Mouse (Mus musculus): ENCODE measurements at regions not wholly inside any gene's neighbourhood (a gene's known extent, or its start where the extent isn't known, plus 50 kb on each side); places are given as distances from the start of the nearest gene placed in this dataset.

DNA sequence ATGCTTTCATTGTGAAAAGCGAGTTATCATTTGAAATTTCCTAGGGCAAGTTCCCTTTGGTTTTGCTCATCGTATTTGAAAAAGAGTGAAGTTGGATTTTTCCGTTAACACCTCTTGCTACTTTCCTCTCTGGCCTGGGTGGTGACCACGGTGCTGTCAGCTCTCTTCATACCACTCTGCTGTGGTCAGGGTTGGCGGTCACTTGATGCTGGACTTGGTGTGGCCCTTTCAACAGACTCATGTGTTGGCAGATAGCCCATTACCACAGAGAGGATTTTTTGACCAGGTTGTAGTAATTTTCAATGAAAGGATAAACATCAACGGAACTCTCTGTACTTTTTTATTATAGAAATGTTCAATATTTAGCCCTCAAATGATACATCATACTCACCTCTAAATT lies 354.3 kb upstream of the Pik3r1 start:
- H3K27me3 ChIP-seq (ENCODE audit: insufficient read depth, low read length): no peaks in the 10 kb centered on the region
- no peaks in the 10 kb centered on the region for H3K36me3 ChIP-seq (ENCODE audit: insufficient read depth)
- no peak overlapping the region for H3K9ac ChIP-seq
- H3K4me1 ChIP-seq (ENCODE audit: insufficient read depth): no peaks in the 10 kb centered on the region
- H3K4me2 ChIP-seq: no peak overlapping the region
- H3K9me3 ChIP-seq (ENCODE audit: low read depth, low read length): no peaks in the 10 kb centered on the region
- no peak overlapping the region for H3K4me3 ChIP-seq (ENCODE audit: low read depth, low read length)
- DNase-seq (no peak), ATAC-seq (ENCODE audit: insufficient read depth) (no peak)
- TF ChIP-seq CTCF (IDR thresholded peaks at IDR 0.05; ENCODE audit: low read depth): no peak
- 87% methylated on average over 6 of the region's 6 CpGs for WGBS
- no peak overlapping the region for H3K27ac ChIP-seq (ENCODE audit: low read depth)

- ATAC-seq (ENCODE audit: insufficient read depth): no peak
- H3K4me3 ChIP-seq (ENCODE audit: low read depth, low read length): no peak overlapping the region
- TF ChIP-seq CTCF (IDR thresholded peaks at IDR 0.05; ENCODE audit: low read depth): no peak
- H3K4me2 ChIP-seq: no peak overlapping the region
- WGBS: 76% methylated on average over 4 of the region's 4 CpGs
- no peaks in the 10 kb centered on the region for H3K27me3 ChIP-seq (ENCODE audit: insufficient read depth, low read length)
- no peaks in the 10 kb centered on the region for H3K4me1 ChIP-seq (ENCODE audit: insufficient read depth)
- no peaks in the 10 kb centered on the region for H3K9me3 ChIP-seq (ENCODE audit: low read depth, low read length)
- DNase-seq: no peak
- H3K27ac ChIP-seq (ENCODE audit: low read depth): no peak overlapping the region
- no peaks in the 10 kb centered on the region for H3K36me3 ChIP-seq (ENCODE audit: insufficient read depth)
- no peak overlapping the region for H3K9ac ChIP-seq
Observed at GRCm38 (mm10) chr13:102127933-102128430, 360.0 kb upstream of the Pik3r1 start.

GRCm38 (mm10) chr13:102131459-102131858 lies 363.4 kb upstream of the Pik3r1 start:
- Histone ChIP-seq H3K27me3 (ENCODE audit: insufficient read depth, low read length) (no peaks in the 10 kb centered on the region), H3K27ac (ENCODE audit: low read depth) (no peak overlapping the region), H3K36me3 (ENCODE audit: insufficient read depth) (no peaks in the 10 kb centered on the region), H3K9ac (no peak overlapping the region), H3K4me3 (ENCODE audit: low read depth, low read length) (no peak overlapping the region), H3K9me3 (ENCODE audit: low read depth, low read length) (no peaks in the 10 kb centered on the region), H3K4me1 (ENCODE audit: insufficient read depth) (no peaks in the 10 kb centered on the region), H3K4me2 (no peak overlapping the region)
- no peak for DNase-seq
- 91% methylated on average over 2 of the region's 2 CpGs for WGBS
- ATAC-seq (ENCODE audit: insufficient read depth): no peak
- no peak for TF ChIP-seq CTCF (IDR thresholded peaks at IDR 0.05; ENCODE audit: low read depth)

DNA sequence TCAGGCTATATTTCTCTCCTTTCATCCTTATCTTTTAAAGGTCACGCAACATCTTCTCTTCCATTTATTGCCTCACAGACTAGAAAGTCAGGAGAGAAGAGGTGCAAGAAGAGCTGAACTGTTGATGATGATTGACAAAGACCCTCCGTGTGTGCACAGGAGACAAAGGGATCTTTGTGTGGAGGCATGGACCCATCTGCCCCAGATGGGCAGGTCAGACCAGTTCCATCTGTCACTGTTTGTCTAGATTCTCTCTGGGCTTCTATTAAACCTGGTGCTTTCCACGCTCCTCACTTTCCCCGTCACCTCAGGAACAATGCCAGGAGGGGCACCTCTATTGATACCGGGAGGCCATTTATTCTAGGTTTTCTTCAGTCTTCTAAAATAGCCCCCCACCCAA lies 364.1 kb upstream of the Pik3r1 start:
- no peaks in the 10 kb centered on the region for H3K27me3 ChIP-seq (ENCODE audit: insufficient read depth, low read length)
- no peak for ATAC-seq (ENCODE audit: insufficient read depth)
- H3K4me1 ChIP-seq (ENCODE audit: insufficient read depth): no peaks in the 10 kb centered on the region
- no peak overlapping the region for H3K9ac ChIP-seq
- 66% methylated on average over 5 of the region's 5 CpGs for WGBS
- TF ChIP-seq CTCF (IDR thresholded peaks at IDR 0.05; ENCODE audit: low read depth): no peak
- H3K36me3 ChIP-seq (ENCODE audit: insufficient read depth): no peaks in the 10 kb centered on the region
- no peak for DNase-seq
- no peak overlapping the region for H3K4me2 ChIP-seq
- no peak overlapping the region for H3K4me3 ChIP-seq (ENCODE audit: low read depth, low read length)
- H3K27ac ChIP-seq (ENCODE audit: low read depth): no peak overlapping the region
- H3K9me3 ChIP-seq (ENCODE audit: low read depth, low read length): no peaks in the 10 kb centered on the region

GRCm38 (mm10) chr13:102132696-102133095 lies 364.7 kb upstream of the Pik3r1 start:
- 64% methylated on average over 2 of the region's 2 CpGs for WGBS
- H3K9me3 ChIP-seq (ENCODE audit: low read depth, low read length): no peaks in the 10 kb centered on the region
- no peak for ATAC-seq (ENCODE audit: insufficient read depth)

GRCm38 (mm10) chr13:102135210-102135609 lies 367.2 kb upstream of the Pik3r1 start:
- Histone ChIP-seq H3K9me3 (ENCODE audit: low read depth, low read length) (no peaks in the 10 kb centered on the region), H3K36me3 (ENCODE audit: insufficient read depth) (no peaks in the 10 kb centered on the region), H3K9ac (no peak overlapping the region), H3K27me3 (ENCODE audit: insufficient read depth, low read length) (no peaks in the 10 kb centered on the region), H3K4me3 (ENCODE audit: low read depth, low read length) (no peak overlapping the region), H3K27ac (ENCODE audit: low read depth) (no peak overlapping the region), H3K4me2 (no peak overlapping the region), H3K4me1 (ENCODE audit: insufficient read depth) (no peaks in the 10 kb centered on the region)
- no peak for TF ChIP-seq CTCF (IDR thresholded peaks at IDR 0.05; ENCODE audit: low read depth)
- DNase-seq (no peak), ATAC-seq (ENCODE audit: insufficient read depth) (no peak)

More at GRCm38 (mm10) chr13:102132696-102133095, 364.7 kb upstream of the Pik3r1 start:
- Histone ChIP-seq H3K27ac (ENCODE audit: low read depth) (no peak overlapping the region), H3K27me3 (ENCODE audit: insufficient read depth, low read length) (no peaks in the 10 kb centered on the region), H3K4me2 (no peak overlapping the region), H3K4me1 (ENCODE audit: insufficient read depth) (no peaks in the 10 kb centered on the region), H3K36me3 (ENCODE audit: insufficient read depth) (no peaks in the 10 kb centered on the region), H3K9ac (no peak overlapping the region), H3K4me3 (ENCODE audit: low read depth, low read length) (no peak overlapping the region)
- no peak for DNase-seq
- no peak for TF ChIP-seq CTCF (IDR thresholded peaks at IDR 0.05; ENCODE audit: low read depth)

- Histone ChIP-seq H3K9ac (no peak overlapping the region), H3K4me1 (ENCODE audit: insufficient read depth) (no peaks in the 10 kb centered on the region), H3K27ac (ENCODE audit: low read depth) (no peak overlapping the region), H3K4me2 (no peak overlapping the region), H3K27me3 (ENCODE audit: insufficient read depth, low read length) (no peaks in the 10 kb centered on the region), H3K9me3 (ENCODE audit: low read depth, low read length) (no peaks in the 10 kb centered on the region), H3K4me3 (ENCODE audit: low read depth, low read length) (no peak overlapping the region), H3K36me3 (ENCODE audit: insufficient read depth) (no peaks in the 10 kb centered on the region)
- DNase-seq (no peak), ATAC-seq (ENCODE audit: insufficient read depth) (no peak)
- no peak for TF ChIP-seq CTCF (IDR thresholded peaks at IDR 0.05; ENCODE audit: low read depth)
- 91% methylated on average over 7 of the region's 7 CpGs for WGBS
Observed at GRCm38 (mm10) chr13:102142986-102143385, 375.0 kb upstream of the Pik3r1 start.

- WGBS: 64% methylated on average over 2 of the region's 2 CpGs
- ATAC-seq (ENCODE audit: insufficient read depth) (no peak), DNase-seq (no peak)
Observed at GRCm38 (mm10) chr13:102143848-102144247, 375.8 kb upstream of the Pik3r1 start.

More at GRCm38 (mm10) chr13:102143848-102144247, 375.8 kb upstream of the Pik3r1 start:
- Histone ChIP-seq H3K4me1 (ENCODE audit: insufficient read depth) (no peaks in the 10 kb centered on the region), H3K36me3 (ENCODE audit: insufficient read depth) (no peaks in the 10 kb centered on the region), H3K4me3 (ENCODE audit: low read depth, low read length) (no peak overlapping the region), H3K9me3 (ENCODE audit: low read depth, low read length) (no peaks in the 10 kb centered on the region), H3K27ac (ENCODE audit: low read depth) (no peak overlapping the region), H3K9ac (no peak overlapping the region), H3K4me2 (no peak overlapping the region), H3K27me3 (ENCODE audit: insufficient read depth, low read length) (no peaks in the 10 kb centered on the region)
- TF ChIP-seq CTCF (IDR thresholded peaks at IDR 0.05; ENCODE audit: low read depth): no peak

Data from lung, embryonic 14.5 days (tissue).